Mouse (Mus musculus) heart, adult 11 months (tissue): ENCODE results near the gene Nsmce1.
A peak's percentile ranks its signal among the peaks of the same experiment; 100 is the strongest.

Source experiments
- DNase-seq: peaks from one replicate; pipeline ENCODE4 v3.0.0; 2022

Gene Nsmce1

GRCm38 (mm10) chr7:125489636-125490035 is 1.8 kb downstream of the Nsmce1 start:
- DNase-seq: no peak

- no peak for DNase-seq
Observed at GRCm38 (mm10) chr7:125488706-125489105, 2.7 kb downstream of the Nsmce1 start.

GRCm38 (mm10) chr7:125487126-125487525 is 4.3 kb downstream of the Nsmce1 start:
- no peak for DNase-seq

GRCm38 (mm10) chr7:125486121-125486630 is 5.2 kb downstream of the Nsmce1 start:
- DNase-seq: no peak

- DNase-seq: no peak
Observed at GRCm38 (mm10) chr7:125484791-125485190, 6.6 kb downstream of the Nsmce1 start.

- DNase-seq: no peak
Observed at GRCm38 (mm10) chr7:125482886-125483285, 8.5 kb downstream of the Nsmce1 start.

- no peak for DNase-seq
Observed at GRCm38 (mm10) chr7:125482339-125482738, 9.1 kb downstream of the Nsmce1 start.

GRCm38 (mm10) chr7:125480518-125480917 is 10.9 kb downstream of the Nsmce1 start:
- DNase-seq: no peak

- DNase-seq: no peak
Observed at GRCm38 (mm10) chr7:125478391-125478984, 12.9 kb downstream of the Nsmce1 start.

- DNase-seq: peak; percentile 96
Observed at GRCm38 (mm10) chr7:125475601-125476251, 15.7 kb downstream of the Nsmce1 start.

- DNase-seq: no peak
Observed at GRCm38 (mm10) chr7:125474535-125474934, 16.9 kb downstream of the Nsmce1 start.

GRCm38 (mm10) chr7:125471991-125472741 is 19.2 kb downstream of the Nsmce1 start:
- DNase-seq: peak; percentile 99

GRCm38 (mm10) chr7:125470901-125471300 is 20.5 kb downstream of the Nsmce1 start:
- DNase-seq: no peak

- peak; percentile 96 for DNase-seq
Observed at GRCm38 (mm10) chr7:125469937-125470336, 21.5 kb downstream of the Nsmce1 start.

- DNase-seq: no peak
Observed at GRCm38 (mm10) chr7:125462200-125462599, 29.2 kb downstream of the Nsmce1 start.

GRCm38 (mm10) chr7:125453671-125454070 is 37.7 kb downstream of the Nsmce1 start:
- DNase-seq: no peak

GRCm38 (mm10) chr7:125451078-125451477 is 40.3 kb downstream of the Nsmce1 start:
- no peak for DNase-seq

GRCm38 (mm10) chr7:125450678-125451077 is 40.7 kb downstream of the Nsmce1 start:
- DNase-seq: no peak

GRCm38 (mm10) chr7:125444464-125445401 is 46.7 kb downstream of the Nsmce1 start, which contains the start of gene Kdm8:
Gene Kdm8, plus strand, starts transcription at chr7:125444676.
- DNase-seq: peak; percentile 99

GRCm38 (mm10) chr7:125444076-125444463 is 47.3 kb downstream of the Nsmce1 start:
- DNase-seq: no peak

- no peak for DNase-seq
Observed at GRCm38 (mm10) chr7:125442323-125442722, 49.1 kb downstream of the Nsmce1 start.

- no peak for DNase-seq
Observed at GRCm38 (mm10) chr7:125434666-125435290, 56.6 kb downstream of the Nsmce1 start.
